Mouse (Mus musculus): ENCODE measurements at regions not wholly inside any gene's neighbourhood (a gene's known extent, or its start where the extent isn't known, plus 50 kb on each side); places are given as distances from the start of the nearest gene placed in this dataset.

- Histone ChIP-seq H3K9me3 (ENCODE audit: low read length) (no peaks in the 10 kb centered on the region), H3K9ac (replicated peaks; ENCODE audit: low read length) (no peak overlapping the region), H3K36me3 (ENCODE audit: insufficient read depth, low read length) (no peaks in the 10 kb centered on the region), H3K27me3 (ENCODE audit: insufficient read depth, low read length) (no peaks in the 10 kb centered on the region), H3K4me1 (ENCODE audit: insufficient read depth, low read length) (no peaks in the 10 kb centered on the region), H3K4me2 (ENCODE audit: low read depth, low read length) (no peak overlapping the region), H3K4me3 (ENCODE audit: low read length) (no peak overlapping the region), H3K27ac (no peak overlapping the region)
- DNase-seq (ENCODE audit: low spot score) (no peak), ATAC-seq (no peak)
- 57% methylated on average over 1 of the region's 1 CpGs for WGBS
- TF ChIP-seq CTCF (IDR thresholded peaks at IDR 0.05; ENCODE audit: low read depth) = no peak
These were observed 193.1 kb upstream of the Slco3a1 start for GRCm38 (mm10) chr7:74747704-74748103.

- Histone ChIP-seq H3K4me2 (ENCODE audit: low read depth, low read length) (no peak overlapping the region), H3K9ac (replicated peaks; ENCODE audit: low read length) (no peak overlapping the region), H3K36me3 (ENCODE audit: insufficient read depth, low read length) (no peaks in the 10 kb centered on the region), H3K9me3 (ENCODE audit: low read length) (no peaks in the 10 kb centered on the region), H3K4me3 (ENCODE audit: low read length) (no peak overlapping the region), H3K27me3 (ENCODE audit: insufficient read depth, low read length) (no peaks in the 10 kb centered on the region), H3K27ac (no peak overlapping the region), H3K4me1 (ENCODE audit: insufficient read depth, low read length) (no peaks in the 10 kb centered on the region)
- no peak for TF ChIP-seq CTCF (IDR thresholded peaks at IDR 0.05; ENCODE audit: low read depth)
- WGBS = 54% methylated on average over 6 of the region's 6 CpGs
- no peak for DNase-seq (ENCODE audit: low spot score)
- no peak for ATAC-seq
These were observed 180.4 kb upstream of the Slco3a1 start for GRCm38 (mm10) chr7:74734941-74735340.

- H3K4me2 ChIP-seq (ENCODE audit: low read depth, low read length) = no peak overlapping the region
- TF ChIP-seq CTCF (IDR thresholded peaks at IDR 0.05; ENCODE audit: low read depth) = no peak
- no peaks in the 10 kb centered on the region for H3K9me3 ChIP-seq (ENCODE audit: low read length)
- H3K4me1 ChIP-seq (ENCODE audit: insufficient read depth, low read length) = no peaks in the 10 kb centered on the region
- no peak overlapping the region for H3K4me3 ChIP-seq (ENCODE audit: low read length)
- DNase-seq (ENCODE audit: low spot score) (no peak), ATAC-seq (no peak)
- 84% methylated on average over 8 of the region's 8 CpGs for WGBS
- no peaks in the 10 kb centered on the region for H3K36me3 ChIP-seq (ENCODE audit: insufficient read depth, low read length)
- H3K27me3 ChIP-seq (ENCODE audit: insufficient read depth, low read length) = no peaks in the 10 kb centered on the region
- H3K9ac ChIP-seq (replicated peaks; ENCODE audit: low read length) = no peak overlapping the region
- H3K27ac ChIP-seq = no peak overlapping the region
These were observed 171.9 kb upstream of the Slco3a1 start for GRCm38 (mm10) chr7:74726324-74726991.

DNA sequence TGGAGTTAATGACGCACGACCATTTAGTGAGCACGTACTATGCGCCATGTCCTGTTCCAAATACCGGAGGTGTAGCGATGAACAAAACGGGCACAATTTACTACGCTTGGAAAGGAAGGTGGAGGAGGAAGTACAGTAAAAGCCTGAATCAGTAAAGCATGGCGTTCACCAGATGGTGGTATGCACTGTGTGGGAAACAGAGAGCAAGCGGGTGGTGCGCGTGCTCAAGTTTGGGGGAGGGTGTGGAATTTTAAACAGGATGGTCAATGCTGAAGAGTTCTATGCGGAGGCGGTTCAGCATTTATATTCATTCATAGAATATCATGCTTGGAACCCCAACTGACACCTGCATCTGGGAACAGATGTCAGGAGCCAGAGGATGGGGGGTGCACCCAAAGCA is 164.7 kb upstream of the Slco3a1 start:
- no peak overlapping the region for H3K4me2 ChIP-seq (ENCODE audit: low read depth, low read length)
- 93% methylated on average over 14 of the region's 14 CpGs for WGBS
- H3K9me3 ChIP-seq (ENCODE audit: low read length) = no peaks in the 10 kb centered on the region
- no peak for TF ChIP-seq CTCF (IDR thresholded peaks at IDR 0.05; ENCODE audit: low read depth)
- ATAC-seq (no peak), DNase-seq (ENCODE audit: low spot score) (no peak)
- no peak overlapping the region for H3K9ac ChIP-seq (replicated peaks; ENCODE audit: low read length)
- no peaks in the 10 kb centered on the region for H3K4me1 ChIP-seq (ENCODE audit: insufficient read depth, low read length)
- no peaks in the 10 kb centered on the region for H3K36me3 ChIP-seq (ENCODE audit: insufficient read depth, low read length)
- no peak overlapping the region for H3K27ac ChIP-seq
- no peak overlapping the region for H3K4me3 ChIP-seq (ENCODE audit: low read length)
- H3K27me3 ChIP-seq (ENCODE audit: insufficient read depth, low read length) = no peaks in the 10 kb centered on the region

DNA sequence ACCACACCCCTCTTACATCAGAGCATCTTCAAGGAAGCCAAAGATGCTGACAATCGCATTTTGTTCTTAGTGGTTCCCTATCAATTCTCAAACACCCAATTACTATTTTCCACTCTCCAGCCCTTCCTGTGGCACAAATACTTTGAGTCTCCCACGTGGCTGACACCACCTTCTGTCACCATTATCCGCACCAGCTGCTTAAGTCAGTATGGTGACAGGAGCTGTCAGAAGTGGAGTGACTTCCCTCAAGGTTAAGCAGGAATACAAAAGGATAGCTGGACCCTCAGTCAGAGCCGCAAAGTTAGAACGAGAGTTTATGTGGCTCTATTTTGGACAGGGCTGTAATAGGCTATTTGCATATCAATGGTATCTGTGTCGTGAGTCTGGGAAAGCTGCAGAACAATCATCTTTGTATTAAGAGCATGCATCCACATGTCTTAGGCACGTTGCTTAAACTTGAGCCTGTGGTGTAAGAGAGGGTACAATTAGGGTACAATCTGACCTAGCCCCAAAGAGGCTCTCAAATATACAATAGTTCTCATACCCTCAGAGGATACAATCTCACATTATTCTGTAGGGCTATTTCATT is 155.5 kb upstream of the Slco3a1 start:
- no peak for TF ChIP-seq CTCF (IDR thresholded peaks at IDR 0.05; ENCODE audit: low read depth)
- no peak overlapping the region for H3K27ac ChIP-seq
- WGBS = 20% methylated on average over 7 of the region's 7 CpGs
- DNase-seq (ENCODE audit: low spot score) = no peak
- H3K9me3 ChIP-seq (ENCODE audit: low read length) = no peaks in the 10 kb centered on the region
- no peak for ATAC-seq
- no peak overlapping the region for H3K9ac ChIP-seq (replicated peaks; ENCODE audit: low read length)
- H3K4me1 ChIP-seq (ENCODE audit: insufficient read depth, low read length) = peaks cover 5% of the 10 kb centered on the region; the same call in 1 of the 2 replicates
- no peaks in the 10 kb centered on the region for H3K36me3 ChIP-seq (ENCODE audit: insufficient read depth, low read length)
- no peak overlapping the region for H3K4me3 ChIP-seq (ENCODE audit: low read length)
- H3K27me3 ChIP-seq (ENCODE audit: insufficient read depth, low read length) = no peaks in the 10 kb centered on the region
- no peak overlapping the region for H3K4me2 ChIP-seq (ENCODE audit: low read depth, low read length)

- peak; percentile 71 for ATAC-seq
- H3K27me3 ChIP-seq (ENCODE audit: insufficient read depth, low read length) = no peaks in the 10 kb centered on the region
- peaks cover 5% of the 10 kb centered on the region; the same call in 1 of the 2 replicates for H3K4me1 ChIP-seq (ENCODE audit: insufficient read depth, low read length)
- no peaks in the 10 kb centered on the region for H3K9me3 ChIP-seq (ENCODE audit: low read length)
- no peak overlapping the region for H3K9ac ChIP-seq (replicated peaks; ENCODE audit: low read length)
- H3K27ac ChIP-seq = peak overlapping the region; percentile 54
- no peak overlapping the region for H3K4me3 ChIP-seq (ENCODE audit: low read length)
- TF ChIP-seq CTCF (IDR thresholded peaks at IDR 0.05; ENCODE audit: low read depth) = no peak
- H3K36me3 ChIP-seq (ENCODE audit: insufficient read depth, low read length) = no peaks in the 10 kb centered on the region
- peak; percentile 61 for DNase-seq (ENCODE audit: low spot score)
- 29% methylated on average over 5 of the region's 5 CpGs for WGBS
- H3K4me2 ChIP-seq (ENCODE audit: low read depth, low read length) = no peak overlapping the region
These were observed 154.4 kb upstream of the Slco3a1 start for GRCm38 (mm10) chr7:74709006-74709405.

DNA sequence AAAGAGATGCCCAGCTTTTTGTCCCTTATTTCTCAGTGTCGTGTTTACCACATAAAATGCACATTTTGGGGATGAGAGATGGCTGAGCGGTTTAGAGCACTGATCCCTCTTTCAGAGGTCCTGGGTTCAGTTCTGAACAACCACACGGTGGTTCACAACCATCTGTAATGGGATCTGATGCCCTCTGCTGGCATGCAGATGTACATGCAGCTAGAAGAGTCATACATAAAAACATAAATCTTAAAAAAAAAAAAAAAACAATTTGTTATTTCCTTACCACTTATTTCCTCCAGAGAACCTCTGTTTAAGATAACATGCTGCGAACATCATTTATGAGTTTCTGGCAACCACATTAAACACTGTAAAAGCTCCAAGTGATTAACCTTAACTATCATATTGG is 149.0 kb upstream of the Slco3a1 start:
- DNase-seq (ENCODE audit: low spot score) = no peak
- no peaks in the 10 kb centered on the region for H3K9me3 ChIP-seq (ENCODE audit: low read length)
- no peaks in the 10 kb centered on the region for H3K4me1 ChIP-seq (ENCODE audit: insufficient read depth, low read length)
- ATAC-seq = no peak
- TF ChIP-seq CTCF (IDR thresholded peaks at IDR 0.05; ENCODE audit: low read depth) = peak; percentile 24; the same call in 1 of the 2 replicates
- H3K27me3 ChIP-seq (ENCODE audit: insufficient read depth, low read length) = no peaks in the 10 kb centered on the region
- no peak overlapping the region for H3K4me3 ChIP-seq (ENCODE audit: low read length)
- no peak overlapping the region for H3K27ac ChIP-seq
- no peak overlapping the region for H3K4me2 ChIP-seq (ENCODE audit: low read depth, low read length)
- 81% methylated on average over 4 of the region's 4 CpGs for WGBS
- no peaks in the 10 kb centered on the region for H3K36me3 ChIP-seq (ENCODE audit: insufficient read depth, low read length)
- H3K9ac ChIP-seq (replicated peaks; ENCODE audit: low read length) = no peak overlapping the region
